Mouse (Mus musculus) gastrocnemius, adult 18-20 months (tissue): ENCODE measurements at regions not wholly inside any gene's neighbourhood (a gene's known extent, or its start where the extent isn't known, plus 50 kb on each side); places are given as distances from the start of the nearest gene placed in this dataset.
A peak's percentile ranks its signal among the peaks of the same experiment; 100 is the strongest.

ENCODE experiments used
- DNase-seq: peaks from one replicate; pipeline ENCODE4 v3.0.0; 2021; ENCODE audit warnings: low spot score

GRCm38 (mm10) chr10:106113083-106113482, 271.9 kb upstream of the Mettl25 start:
- DNase-seq: no peak

- no peak for DNase-seq
Measured at GRCm38 (mm10) chr10:106114743-106115486, 273.7 kb upstream of the Mettl25 start.

- DNase-seq: no peak
Measured at GRCm38 (mm10) chr10:106121826-106122225, 280.6 kb upstream of the Mettl25 start.

- peak; percentile 22 for DNase-seq
Measured at GRCm38 (mm10) chr10:106122952-106123351, 281.8 kb upstream of the Mettl25 start.

GRCm38 (mm10) chr10:106172131-106172530, 298.0 kb upstream of the Ppfia2 start:
- no peak for DNase-seq

GRCm38 (mm10) chr10:106174433-106174832, 295.7 kb upstream of the Ppfia2 start:
- DNase-seq: no peak

- no peak for DNase-seq
Measured at GRCm38 (mm10) chr10:106179651-106180050, 290.5 kb upstream of the Ppfia2 start.

GRCm38 (mm10) chr10:106202566-106202965, 267.6 kb upstream of the Ppfia2 start:
- no peak for DNase-seq

- no peak for DNase-seq
Measured at GRCm38 (mm10) chr10:106224251-106224650, 245.9 kb upstream of the Ppfia2 start.

- no peak for DNase-seq
Measured at GRCm38 (mm10) chr10:106242180-106242579, 228.0 kb upstream of the Ppfia2 start.

- DNase-seq: no peak
Measured at GRCm38 (mm10) chr10:106254106-106254505, 216.0 kb upstream of the Ppfia2 start.

GRCm38 (mm10) chr10:106259811-106260210, 210.3 kb upstream of the Ppfia2 start:
- DNase-seq: no peak

- DNase-seq: no peak
Measured at GRCm38 (mm10) chr10:106273335-106273734, 196.8 kb upstream of the Ppfia2 start.

GRCm38 (mm10) chr10:106289951-106290350, 180.2 kb upstream of the Ppfia2 start:
- no peak for DNase-seq

- DNase-seq: no peak
Measured at GRCm38 (mm10) chr10:106290736-106291135, 179.4 kb upstream of the Ppfia2 start.

- no peak for DNase-seq
Measured at GRCm38 (mm10) chr10:106295501-106295900, 174.6 kb upstream of the Ppfia2 start.

- no peak for DNase-seq
Measured at GRCm38 (mm10) chr10:106335166-106335565, 135.0 kb upstream of the Ppfia2 start.

- DNase-seq: no peak
Measured at GRCm38 (mm10) chr10:106351663-106352062, 118.5 kb upstream of the Ppfia2 start.

GRCm38 (mm10) chr10:106375653-106376052, 94.5 kb upstream of the Ppfia2 start:
- DNase-seq: no peak

- DNase-seq: no peak
Measured at GRCm38 (mm10) chr10:106376161-106376560, 94.0 kb upstream of the Ppfia2 start.

GRCm38 (mm10) chr10:106380628-106381027, 89.5 kb upstream of the Ppfia2 start:
- DNase-seq: no peak

- no peak for DNase-seq
Measured at GRCm38 (mm10) chr10:106408705-106409104, 61.4 kb upstream of the Ppfia2 start.

- no peak for DNase-seq
Measured at GRCm38 (mm10) chr10:106413181-106413580, 57.0 kb upstream of the Ppfia2 start.

GRCm38 (mm10) chr10:106414990-106415389, 55.1 kb upstream of the Ppfia2 start:
- DNase-seq: no peak
